Mouse (Mus musculus): ENCODE measurements at regions not wholly inside any gene's neighbourhood (a gene's known extent, or its start where the extent isn't known, plus 50 kb on each side); places are given as distances from the start of the nearest gene placed in this dataset.

DNA sequence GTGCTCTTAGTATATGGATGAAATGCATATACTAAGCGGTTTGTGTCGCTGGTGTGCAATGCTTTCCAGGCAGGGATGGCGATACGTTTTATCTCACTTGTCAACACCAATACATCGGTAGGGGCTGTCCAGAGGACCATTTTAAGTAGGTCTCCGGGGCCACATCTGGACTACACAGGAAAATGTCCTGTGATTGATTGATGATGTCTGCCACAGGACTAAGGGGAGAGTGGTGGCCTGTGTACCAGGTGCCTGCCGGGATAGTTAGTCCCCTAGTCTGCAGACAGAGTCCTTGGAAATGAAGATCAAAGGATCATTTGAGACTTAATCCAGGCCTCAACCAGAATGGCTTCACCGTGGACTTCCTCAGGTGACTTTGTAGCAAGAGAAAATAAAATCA is 460.6 kb downstream of the Bnc2 start:
- H3K9ac ChIP-seq (replicated peaks; ENCODE audit: low read length), result no peak overlapping the region
- H3K4me2 ChIP-seq (replicated peaks; ENCODE audit: low read depth, low read length), result no peak overlapping the region
- no peak overlapping the region for H3K27ac ChIP-seq (ENCODE audit: low read length)
- H3K9me3 ChIP-seq (ENCODE audit: low read length), result no peaks in the 10 kb centered on the region
- H3K4me3 ChIP-seq (ENCODE audit: low read length), result no peak overlapping the region
- H3K27me3 ChIP-seq (ENCODE audit: insufficient read depth, low read length), result no peaks in the 10 kb centered on the region
- 64% methylated on average over 8 of the region's 8 CpGs for WGBS
- H3K36me3 ChIP-seq (ENCODE audit: insufficient read depth, low read length), result no peaks in the 10 kb centered on the region
- H3K4me1 ChIP-seq (ENCODE audit: insufficient read depth, low read length), result no peaks in the 10 kb centered on the region
- ATAC-seq (ENCODE audit: low FRiP score, low TSS enrichment), result no peak

DNA sequence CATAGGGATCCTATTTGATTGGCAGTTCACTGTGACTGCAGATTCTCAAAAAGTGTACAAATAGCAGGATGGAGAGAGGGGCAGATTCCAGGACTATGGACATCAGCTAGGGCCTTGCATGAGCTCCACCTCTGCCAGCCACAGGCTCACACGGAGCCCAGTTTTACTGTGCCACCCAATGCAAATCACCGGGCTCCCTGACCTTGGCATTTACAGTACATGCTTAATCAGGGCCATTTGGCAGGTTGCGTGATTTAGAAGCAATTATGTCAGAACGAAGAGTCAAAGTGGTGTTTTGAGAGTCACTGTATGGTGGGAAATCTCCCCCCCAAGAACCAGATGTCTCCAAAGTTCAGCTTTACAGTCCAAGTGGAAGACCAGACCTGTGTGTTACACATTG is 456.1 kb downstream of the Bnc2 start:
- Histone ChIP-seq H3K4me1 (ENCODE audit: insufficient read depth, low read length) (peaks cover 8% of the 10 kb centered on the region; the same call in 1 of the 2 replicates), H3K4me2 (replicated peaks; ENCODE audit: low read depth, low read length) (no peak overlapping the region), H3K27me3 (ENCODE audit: insufficient read depth, low read length) (no peaks in the 10 kb centered on the region), H3K9ac (replicated peaks; ENCODE audit: low read length) (no peak overlapping the region), H3K4me3 (ENCODE audit: low read length) (no peak overlapping the region), H3K9me3 (ENCODE audit: low read length) (no peaks in the 10 kb centered on the region), H3K27ac (ENCODE audit: low read length) (no peak overlapping the region), H3K36me3 (ENCODE audit: insufficient read depth, low read length) (no peaks in the 10 kb centered on the region)
- WGBS, result 87% methylated on average over 4 of the region's 4 CpGs
- ATAC-seq (ENCODE audit: low FRiP score, low TSS enrichment), result no peak

DNA sequence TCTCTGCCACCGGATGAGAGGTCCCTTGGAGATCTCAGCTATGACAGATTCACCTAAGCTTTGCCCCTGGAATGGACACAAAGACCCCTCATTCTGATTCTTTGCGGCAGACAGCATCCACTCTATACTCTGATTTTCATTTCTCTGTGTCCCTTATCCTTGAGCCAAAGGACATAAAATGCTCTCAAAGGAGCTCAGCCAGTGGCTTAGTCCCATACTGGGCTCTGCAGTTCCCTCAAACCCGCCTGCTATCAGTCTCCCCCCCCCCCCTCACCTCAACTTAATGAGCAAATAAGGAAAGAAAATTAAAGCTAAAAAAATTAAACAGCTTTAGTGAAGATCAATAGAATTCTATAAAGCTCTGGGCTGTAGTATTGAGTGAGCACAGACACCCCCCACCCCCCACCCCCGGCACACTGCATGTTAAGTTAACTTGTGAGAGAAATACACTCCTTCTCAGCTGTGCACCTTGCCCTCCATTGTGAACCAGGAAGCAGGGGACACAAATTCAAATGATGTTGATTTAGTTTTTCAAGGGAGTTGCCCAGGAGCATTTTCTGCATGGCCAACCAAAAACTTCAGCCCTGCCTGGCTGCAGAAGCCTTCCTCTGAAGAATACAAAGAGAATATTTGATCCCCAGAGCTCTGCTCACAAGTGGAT is 452.9 kb downstream of the Bnc2 start:
- 56% methylated on average over 4 of the region's 4 CpGs for WGBS
- no peaks in the 10 kb centered on the region for H3K27me3 ChIP-seq (ENCODE audit: insufficient read depth, low read length)
- ATAC-seq (ENCODE audit: low FRiP score, low TSS enrichment), result peak; percentile 63; the same call in 1 of the 2 replicates
- H3K27ac ChIP-seq (ENCODE audit: low read length), result peak overlapping the region; percentile 38; the same call in 1 of the 2 replicates
- H3K9me3 ChIP-seq (ENCODE audit: low read length), result no peaks in the 10 kb centered on the region
- peaks cover 8% of the 10 kb centered on the region; the same call in 1 of the 2 replicates for H3K4me1 ChIP-seq (ENCODE audit: insufficient read depth, low read length)
- H3K4me3 ChIP-seq (ENCODE audit: low read length), result no peak overlapping the region
- H3K9ac ChIP-seq (replicated peaks; ENCODE audit: low read length), result no peak overlapping the region
- H3K36me3 ChIP-seq (ENCODE audit: insufficient read depth, low read length), result no peaks in the 10 kb centered on the region
- H3K4me2 ChIP-seq (replicated peaks; ENCODE audit: low read depth, low read length), result no peak overlapping the region

DNA sequence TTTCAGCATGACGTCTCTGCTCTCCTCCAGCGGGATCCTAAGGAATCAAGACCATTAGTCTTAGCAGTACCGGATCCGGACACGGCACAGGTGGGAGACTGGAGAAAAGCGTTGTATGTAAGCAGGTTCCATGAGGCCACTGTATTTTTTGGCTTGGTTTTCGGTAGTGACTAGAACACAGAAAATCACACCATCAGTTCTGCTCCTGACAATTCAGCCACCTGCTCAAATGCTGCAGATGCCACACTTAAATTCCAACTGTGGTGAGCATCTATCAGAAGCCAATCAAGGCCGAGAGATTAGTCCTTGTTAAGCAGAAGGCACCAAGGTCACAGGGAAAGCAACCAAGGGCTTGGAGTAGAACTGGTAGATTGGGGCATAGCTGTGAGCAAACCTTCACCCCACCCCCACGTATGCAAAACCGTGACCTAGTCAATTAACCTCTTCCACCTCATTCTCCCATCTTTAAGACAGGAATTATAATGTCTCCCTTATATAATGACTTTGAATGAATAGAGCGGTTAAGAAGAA is 452.2 kb downstream of the Bnc2 start:
- Histone ChIP-seq H3K4me1 (ENCODE audit: insufficient read depth, low read length) (peaks cover 8% of the 10 kb centered on the region; the same call in 1 of the 2 replicates), H3K9ac (replicated peaks; ENCODE audit: low read length) (no peak overlapping the region), H3K9me3 (ENCODE audit: low read length) (no peaks in the 10 kb centered on the region), H3K27me3 (ENCODE audit: insufficient read depth, low read length) (no peaks in the 10 kb centered on the region), H3K4me2 (replicated peaks; ENCODE audit: low read depth, low read length) (no peak overlapping the region), H3K4me3 (ENCODE audit: low read length) (no peak overlapping the region), H3K27ac (ENCODE audit: low read length) (peak overlapping the region; percentile 38; the same call in 1 of the 2 replicates), H3K36me3 (ENCODE audit: insufficient read depth, low read length) (no peaks in the 10 kb centered on the region)
- 0 out of 2 replicates have a peak, but pooled peaks have one; percentile 35 for ATAC-seq (ENCODE audit: low FRiP score, low TSS enrichment)
- WGBS, result 68% methylated on average over 11 of the region's 11 CpGs

DNA sequence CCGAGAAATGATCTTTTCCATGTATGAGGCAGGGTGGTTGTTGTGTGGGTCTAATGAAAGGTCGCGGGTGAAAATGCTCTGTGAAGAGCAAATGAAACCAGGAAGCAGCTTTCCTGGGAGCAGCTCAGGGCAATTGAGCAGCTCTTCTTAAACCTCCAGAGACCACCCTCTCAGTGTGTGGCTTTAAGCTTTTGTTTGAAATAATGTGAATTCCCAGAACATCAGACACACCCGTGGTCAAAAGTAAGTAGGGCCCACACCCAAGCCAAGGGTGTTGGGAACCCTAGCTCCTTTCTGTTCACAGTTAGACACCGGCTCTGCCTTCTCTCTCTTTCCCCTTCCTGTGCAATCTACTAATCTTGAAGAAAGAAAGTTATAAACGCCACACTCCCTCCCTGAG is 450.5 kb downstream of the Bnc2 start:
- Histone ChIP-seq H3K36me3 (ENCODE audit: insufficient read depth, low read length) (no peaks in the 10 kb centered on the region), H3K4me2 (replicated peaks; ENCODE audit: low read depth, low read length) (no peak overlapping the region), H3K27me3 (ENCODE audit: insufficient read depth, low read length) (no peaks in the 10 kb centered on the region), H3K27ac (ENCODE audit: low read length) (no peak overlapping the region), H3K4me1 (ENCODE audit: insufficient read depth, low read length) (peaks cover 8% of the 10 kb centered on the region; the same call in 1 of the 2 replicates), H3K4me3 (ENCODE audit: low read length) (no peak overlapping the region), H3K9me3 (ENCODE audit: low read length) (no peaks in the 10 kb centered on the region), H3K9ac (replicated peaks; ENCODE audit: low read length) (no peak overlapping the region)
- WGBS, result 60% methylated on average over 6 of the region's 6 CpGs
- no peak for ATAC-seq (ENCODE audit: low FRiP score, low TSS enrichment)

Data from kidney, embryonic 16.5 days (tissue).